Mouse (Mus musculus) MN1 (cell line): ENCODE results near the gene Fuca2.
"Not testable (repeated sequence)": the region's sequence is repeated elsewhere in the genome, so short reads cannot be mapped to it uniquely, and the experiment has no call there.

Experiments used
- DNase-seq: peaks from one replicate; pipeline ENCODE4 v3.0.0-alpha.2; 2016; ENCODE audit warnings: low spot score

Fuca2 gene

DNA sequence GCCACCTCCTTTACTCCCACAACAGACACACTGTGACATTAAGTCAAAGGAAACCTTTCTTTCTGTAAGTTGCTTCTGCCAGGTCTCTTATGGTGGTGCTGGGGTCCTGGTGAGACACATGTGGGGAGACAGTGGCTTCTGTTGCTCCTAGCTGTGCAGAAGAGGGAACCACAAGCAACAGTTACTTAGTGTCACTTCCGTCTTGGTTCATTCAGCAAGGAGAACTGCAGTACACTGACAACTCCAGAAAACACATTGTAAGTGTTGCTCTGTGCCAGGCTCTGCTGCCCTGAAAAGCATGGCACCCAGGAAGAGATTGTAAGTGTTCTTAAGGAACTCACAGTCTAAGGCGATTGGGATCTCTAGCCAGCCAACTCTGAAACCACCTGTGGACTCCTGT, at the start of gene Fuca2:
Fuca2 (plus strand) TSS at position 210 of the 400 bp plus-strand sequence.
- no peak for DNase-seq

DNA sequence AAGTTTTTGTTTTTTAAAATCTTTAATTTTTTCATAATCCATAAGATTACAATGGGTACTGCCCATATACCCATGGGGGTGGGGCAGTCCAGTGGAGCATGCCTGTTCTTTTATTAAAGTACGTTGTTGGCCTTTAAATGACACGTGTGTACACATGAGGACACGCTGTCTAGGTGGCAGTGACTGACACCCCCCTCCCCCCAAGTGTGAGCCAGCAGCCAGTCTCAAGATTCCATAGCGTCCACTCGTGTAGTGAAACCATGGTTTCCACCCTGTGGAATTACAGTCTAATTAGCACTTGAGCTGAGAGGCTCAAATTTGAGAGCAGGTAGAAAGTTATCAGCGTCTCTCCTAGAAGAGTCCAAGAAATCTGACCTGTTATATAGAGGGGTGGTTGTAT, 47.7 kb upstream of the Fuca2 start:
- no peak for DNase-seq

DNA sequence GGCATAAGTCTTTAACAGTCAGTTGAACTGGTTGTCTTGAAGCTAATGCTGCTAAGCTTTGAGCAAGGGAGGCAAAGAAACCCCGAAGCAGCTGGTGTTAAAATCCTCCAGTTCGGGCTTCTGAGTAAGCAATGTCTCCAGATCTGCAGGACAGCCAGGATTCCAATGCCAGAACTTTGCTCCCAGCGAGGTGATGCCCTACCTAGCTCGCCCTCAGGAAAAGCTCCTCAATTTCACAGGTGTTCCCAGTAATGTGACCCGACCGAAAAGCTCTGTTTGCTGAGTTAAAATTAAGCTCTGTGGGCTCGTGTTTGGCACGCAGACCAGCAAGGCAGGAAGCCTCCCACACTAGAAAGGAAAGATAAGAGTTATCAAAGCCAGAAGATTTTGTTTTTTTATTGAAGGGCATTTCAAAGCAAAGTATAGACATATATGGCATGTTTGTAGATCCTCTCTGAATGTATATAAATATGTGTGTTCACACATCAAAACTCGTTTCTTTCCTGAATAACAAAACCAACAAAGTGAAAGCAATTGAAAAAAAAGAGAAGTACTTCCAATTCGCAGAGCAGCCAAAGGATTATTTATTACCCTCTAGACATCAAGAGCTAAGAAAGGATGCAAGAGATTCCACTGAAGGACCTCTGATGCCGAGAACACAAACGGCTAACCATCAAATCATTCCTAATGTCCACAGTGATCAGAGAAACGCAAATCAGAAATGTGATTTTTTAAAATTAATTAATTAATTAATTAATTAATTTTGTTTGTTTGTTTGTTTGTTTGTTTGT, 45.9 kb upstream of the Fuca2 start:
- no peak for DNase-seq

DNA sequence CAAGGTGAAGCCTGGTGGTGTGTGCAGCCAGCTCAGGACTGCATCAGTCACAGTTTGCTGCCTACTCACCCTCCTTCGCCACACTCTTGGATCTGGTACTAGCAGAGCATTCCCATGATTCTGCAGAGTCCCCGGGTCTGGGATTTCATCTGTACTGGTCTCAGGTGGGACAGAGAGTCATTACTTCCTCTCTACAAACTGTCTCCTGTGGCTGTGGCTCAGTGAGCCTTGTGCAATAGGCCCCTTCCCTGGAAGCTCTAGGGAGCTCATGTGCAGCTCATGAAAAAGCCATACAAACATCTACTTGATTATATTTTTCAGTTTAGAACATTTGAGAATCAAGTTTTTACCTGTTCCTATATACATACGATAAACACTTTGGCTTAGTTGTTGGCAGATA, 35.0 kb upstream of the Fuca2 start:
- not testable (repeated sequence) for DNase-seq

DNA sequence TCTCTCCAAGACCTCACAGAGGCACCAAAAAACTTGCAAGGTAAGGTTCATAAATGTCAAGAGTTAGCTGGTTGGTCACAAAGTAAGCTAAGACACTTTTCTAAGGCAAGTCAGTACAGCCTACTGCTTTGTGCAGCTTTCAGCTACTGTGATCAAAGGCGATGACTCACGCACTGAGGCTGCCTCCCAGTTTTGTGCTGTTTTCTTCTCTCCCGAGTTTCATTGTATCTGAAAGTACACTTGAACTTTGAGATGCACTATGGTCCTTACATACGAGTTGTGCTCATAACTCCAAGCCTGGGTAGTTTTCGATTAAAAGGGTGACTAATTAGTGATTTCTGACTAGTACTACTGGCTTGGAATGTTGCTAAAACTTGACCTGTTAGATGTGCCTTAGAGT, 32.4 kb upstream of the Fuca2 start:
- DNase-seq, result no peak

DNA sequence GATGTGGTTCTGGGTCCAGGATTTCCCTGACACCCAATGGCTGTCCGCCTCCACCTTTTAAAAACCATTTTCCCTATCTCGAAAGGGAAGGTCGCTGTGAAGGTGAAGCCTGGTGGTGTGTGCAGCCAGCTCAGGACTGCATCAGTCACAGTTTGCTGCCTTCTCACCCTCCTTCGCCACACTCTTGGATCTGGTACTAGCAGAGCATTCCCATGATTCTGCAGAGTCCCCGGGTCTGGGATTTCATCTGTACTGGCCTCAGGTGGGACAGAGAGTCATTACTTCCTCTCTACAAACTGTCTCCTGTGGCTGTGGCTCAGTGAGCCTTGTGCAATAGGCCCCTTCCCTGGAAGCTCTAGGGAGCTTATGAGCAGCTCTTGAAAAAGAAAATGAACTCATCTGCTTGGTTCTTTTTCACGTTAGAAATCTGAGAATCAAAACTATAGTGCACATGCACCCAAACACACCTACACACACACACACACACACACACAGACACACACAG, 31.3 kb upstream of the Fuca2 start:
- DNase-seq, result not testable (repeated sequence)

DNA sequence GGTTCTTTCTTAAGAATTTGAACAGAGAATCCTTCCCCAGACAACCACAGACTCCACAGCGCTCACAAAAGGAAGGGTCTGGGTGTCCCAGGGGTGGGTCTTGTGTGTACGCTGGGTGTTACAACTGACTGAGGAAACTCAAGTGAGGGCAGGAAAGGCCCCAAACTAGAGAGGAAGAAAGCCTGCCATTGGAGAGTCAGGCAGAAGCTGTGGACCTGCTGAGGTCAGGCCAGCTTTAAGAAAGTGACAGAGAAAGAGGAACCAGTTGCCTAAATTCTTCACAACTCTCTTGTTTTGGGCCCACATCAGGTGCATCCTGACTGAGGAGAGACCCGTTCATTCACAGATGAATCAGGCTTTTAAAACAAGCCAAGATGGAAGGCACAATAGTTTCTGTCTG, 29.1 kb upstream of the Fuca2 start:
- DNase-seq, result no peak

DNA sequence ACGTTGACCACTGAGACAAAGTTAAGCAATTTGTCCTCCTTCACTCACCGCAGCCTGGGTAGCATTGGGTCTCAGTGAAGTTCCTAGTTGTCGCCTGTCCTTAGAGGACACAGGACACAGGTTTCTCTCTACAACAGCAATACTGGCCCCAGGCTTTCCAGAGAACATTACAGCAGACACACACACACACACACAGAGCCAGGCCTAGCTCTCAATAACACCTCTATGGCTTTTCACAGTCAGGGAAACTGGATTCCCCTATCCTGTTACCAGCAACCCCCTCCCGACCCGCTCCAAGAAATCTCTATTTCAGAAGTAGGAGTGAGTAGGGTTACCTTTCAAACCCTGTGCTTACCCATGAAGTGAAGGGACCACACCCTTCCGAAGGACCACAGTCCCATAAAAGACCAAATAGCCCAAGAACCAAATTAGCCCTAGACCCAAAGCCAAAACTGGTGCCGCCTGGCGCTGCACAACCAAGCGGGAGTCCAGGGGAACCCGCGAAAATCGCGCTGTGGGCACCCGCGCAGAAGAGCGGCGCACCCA, 26.0 kb upstream of the Fuca2 start:
- DNase-seq, result no peak

DNA sequence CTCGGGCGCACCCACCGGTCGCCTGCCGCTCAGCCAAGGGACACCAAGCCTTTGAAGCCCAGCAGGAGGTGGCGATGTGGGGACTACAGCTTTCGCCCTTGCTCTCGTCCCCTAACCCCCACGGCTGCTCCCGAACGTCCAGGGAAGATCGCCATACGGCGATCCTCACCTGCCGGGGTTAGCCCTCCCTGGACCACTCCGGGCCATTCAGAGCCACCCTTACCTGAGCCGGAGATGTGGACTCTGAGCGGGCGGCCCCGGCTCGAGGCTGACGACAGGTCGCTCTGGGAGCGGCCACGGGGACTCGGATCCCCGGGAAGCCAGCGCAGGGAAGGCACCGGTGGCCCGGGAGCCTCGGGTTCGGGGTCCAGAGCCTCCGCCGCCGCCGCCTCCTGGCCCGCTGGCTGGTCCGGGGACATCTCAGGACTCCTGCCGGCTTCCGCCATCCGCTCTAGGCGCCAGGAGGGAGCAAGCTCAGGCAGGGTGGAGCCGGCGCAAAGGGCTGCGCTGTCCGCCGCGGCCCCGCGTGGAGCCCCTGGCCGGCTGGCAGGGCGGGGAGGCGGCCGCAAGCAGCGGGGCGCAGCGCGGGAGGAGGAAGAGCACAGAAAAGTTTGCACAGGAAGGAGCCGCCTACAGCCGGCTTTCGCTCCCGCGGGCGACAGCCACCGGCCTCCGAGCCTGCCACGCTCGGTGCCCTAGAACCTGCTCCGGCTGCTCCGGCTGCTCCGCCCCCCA, 25.3 kb upstream of the Fuca2 start, which contains the start of gene Phactr2:
Phactr2 (minus strand) TSS at position 580 of the 735 bp plus-strand sequence.
- no peak for DNase-seq

DNA sequence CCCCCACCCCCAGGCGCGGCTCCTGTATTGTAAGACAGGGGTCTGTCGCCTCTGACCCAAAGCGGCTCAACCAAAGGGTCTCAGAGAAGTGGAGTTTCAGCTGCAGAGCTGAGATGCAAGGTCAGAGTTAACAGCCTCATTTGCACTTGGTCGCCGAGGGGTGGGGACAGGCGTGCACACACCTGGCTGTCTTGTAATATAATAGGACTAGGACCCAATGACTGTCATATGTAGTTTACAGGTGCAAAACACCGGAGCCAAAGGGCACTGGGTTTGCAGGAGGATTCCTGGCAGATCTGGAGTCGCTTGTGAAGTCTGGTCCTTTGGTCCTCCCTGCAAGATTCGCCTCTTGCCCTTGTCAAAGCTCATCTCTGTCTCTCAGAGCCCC, 24.8 kb upstream of the Fuca2 start:
- DNase-seq, result no peak

DNA sequence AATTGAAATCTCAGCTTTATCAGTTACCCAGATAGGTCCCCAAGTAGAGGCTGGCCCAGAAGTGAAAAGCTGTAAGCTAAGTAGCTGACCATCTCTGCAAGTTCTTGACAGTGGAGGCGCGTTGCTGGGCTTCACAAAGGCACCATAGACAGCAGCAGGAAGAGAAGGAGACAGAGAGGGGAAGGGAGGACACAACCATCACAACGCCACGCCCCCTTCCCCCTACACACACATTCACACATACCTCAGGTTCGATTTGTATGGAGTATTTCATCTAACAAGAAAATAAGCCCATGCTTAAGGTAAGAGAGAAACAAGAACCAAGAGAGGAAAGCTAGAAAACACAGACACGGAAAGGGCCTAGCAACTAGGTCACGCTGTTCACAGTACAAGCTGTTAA, 24.2 kb upstream of the Fuca2 start:
- DNase-seq, result no peak

DNA sequence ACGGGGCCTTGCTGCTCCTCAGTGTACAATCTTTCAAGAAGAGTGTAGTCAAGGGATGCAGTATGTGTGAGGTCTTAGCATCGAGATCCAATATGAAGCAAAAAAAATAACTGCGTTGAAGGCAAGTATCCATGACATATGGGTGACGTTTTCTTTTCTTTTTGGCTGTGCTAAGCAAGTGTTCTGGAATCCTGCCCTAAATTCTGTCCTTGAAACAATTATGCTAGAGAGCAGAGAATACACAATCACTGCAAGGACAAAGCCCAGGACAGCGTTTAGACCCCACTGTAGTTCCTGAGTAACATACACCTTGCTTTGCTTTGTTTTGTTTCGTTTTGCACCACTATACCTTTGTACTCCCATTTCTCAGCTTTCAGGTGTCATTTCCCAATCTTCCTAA, 20.0 kb upstream of the Fuca2 start:
- no peak for DNase-seq

DNA sequence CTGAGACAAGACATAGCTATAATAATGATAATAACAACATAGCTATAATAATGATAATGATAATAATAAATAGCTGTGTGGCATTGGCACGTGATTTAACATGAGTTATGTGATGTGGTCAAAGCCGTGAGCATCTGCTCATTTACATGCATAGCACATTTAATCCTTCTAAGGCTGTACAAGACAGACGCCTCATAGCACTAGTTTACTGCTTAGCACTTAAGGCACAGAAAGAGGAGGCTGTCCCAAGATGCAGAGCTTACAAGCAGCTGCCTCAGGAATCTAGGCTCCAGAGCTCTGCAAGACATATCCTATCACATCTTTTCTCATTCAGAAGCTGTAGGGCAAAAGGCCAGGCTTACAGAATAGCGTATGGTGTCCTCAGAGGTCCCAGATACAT, 13.4 kb upstream of the Fuca2 start:
- DNase-seq, result no peak

DNA sequence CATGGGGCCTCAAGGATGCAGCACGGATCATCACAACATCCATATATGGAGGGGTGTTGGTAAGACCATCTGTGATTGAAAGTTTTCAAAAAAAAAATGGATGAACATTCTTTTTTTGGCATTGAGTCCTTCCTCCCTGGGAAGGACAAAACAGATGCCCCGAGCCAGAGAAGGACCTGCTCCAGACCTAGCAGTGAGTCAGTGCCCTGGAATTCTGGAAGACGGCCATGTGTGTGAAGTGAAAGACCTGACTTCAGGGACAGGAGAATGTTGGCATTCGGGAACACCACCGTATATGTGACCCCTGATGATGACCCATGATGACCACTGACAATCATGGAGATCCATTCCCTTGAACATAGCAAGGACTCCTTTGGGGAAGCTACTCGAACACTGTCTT, 9.7 kb upstream of the Fuca2 start:
- peak; percentile 76 for DNase-seq

DNA sequence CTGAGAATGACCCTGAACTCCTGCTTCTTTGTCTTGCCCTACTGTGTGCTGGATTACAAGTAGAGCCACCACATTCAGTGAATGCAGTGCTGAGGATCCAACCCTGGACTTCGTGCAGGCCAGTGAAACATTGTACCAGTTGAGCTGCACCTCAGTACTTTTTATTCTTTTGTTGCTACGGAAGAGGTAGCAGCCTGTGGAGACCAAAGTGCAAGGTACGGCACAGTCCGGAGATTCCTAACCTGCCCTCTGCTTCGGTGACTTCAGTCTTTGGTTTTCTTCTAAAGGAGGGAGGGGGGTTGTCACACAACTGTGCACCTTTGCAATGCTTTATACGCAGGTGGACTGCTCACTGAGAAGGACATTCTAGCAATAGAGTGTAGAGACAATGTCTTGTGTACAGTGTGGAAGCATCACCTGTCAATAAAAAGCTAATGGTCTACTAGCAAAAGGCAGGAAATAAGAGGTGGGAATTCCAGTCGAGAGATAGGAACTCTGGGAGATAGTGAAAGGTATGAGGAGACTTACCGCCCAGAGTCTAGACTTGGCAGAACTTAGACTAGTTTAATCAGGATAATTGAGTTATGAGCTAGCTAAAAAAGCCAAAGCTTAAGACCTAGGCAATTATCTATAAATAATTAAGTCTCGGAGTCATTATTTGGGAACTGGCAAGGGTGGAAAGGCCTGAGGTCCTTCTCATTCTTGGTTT, 5.2 kb upstream of the Fuca2 start:
- DNase-seq, result no peak

DNA sequence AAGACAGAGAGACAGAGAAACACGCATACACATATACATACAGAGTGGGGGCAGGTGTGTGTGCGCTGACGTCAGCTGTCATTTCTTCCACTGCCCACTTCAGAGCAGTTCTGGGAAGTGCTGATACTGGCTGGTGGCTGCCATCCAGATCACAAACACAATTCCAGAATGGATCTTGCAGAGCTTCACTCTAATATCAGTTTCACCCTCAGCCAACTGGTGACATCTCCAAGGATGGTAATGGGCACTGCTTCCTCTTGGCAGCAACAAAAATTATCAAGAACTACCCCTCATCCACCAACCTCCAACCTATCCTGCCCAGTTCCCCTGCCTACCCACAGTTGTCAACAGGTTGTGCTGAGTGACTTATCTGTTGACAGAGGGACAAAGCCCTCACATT, 3.0 kb upstream of the Fuca2 start:
- no peak for DNase-seq

DNA sequence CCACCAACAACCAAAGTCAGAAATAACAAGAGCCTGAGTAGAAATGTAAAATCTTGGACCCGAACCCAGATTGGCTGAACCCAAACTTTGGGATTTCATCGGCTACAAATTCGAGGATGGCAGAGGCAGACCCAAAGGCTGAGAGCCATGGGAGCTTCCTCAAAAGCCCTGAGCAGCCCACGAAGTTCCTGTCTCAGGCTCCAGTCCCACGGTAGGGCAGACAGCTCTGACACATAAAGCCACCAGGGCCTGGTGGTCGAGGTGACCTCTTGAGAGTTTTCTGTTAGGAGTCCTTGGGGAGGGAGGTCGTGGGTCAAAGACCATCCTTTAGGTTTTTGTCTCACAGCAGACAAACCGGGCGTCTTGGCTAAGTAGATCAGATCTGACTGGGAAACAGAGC, 1.1 kb downstream of the Fuca2 start:
- no peak for DNase-seq

DNA sequence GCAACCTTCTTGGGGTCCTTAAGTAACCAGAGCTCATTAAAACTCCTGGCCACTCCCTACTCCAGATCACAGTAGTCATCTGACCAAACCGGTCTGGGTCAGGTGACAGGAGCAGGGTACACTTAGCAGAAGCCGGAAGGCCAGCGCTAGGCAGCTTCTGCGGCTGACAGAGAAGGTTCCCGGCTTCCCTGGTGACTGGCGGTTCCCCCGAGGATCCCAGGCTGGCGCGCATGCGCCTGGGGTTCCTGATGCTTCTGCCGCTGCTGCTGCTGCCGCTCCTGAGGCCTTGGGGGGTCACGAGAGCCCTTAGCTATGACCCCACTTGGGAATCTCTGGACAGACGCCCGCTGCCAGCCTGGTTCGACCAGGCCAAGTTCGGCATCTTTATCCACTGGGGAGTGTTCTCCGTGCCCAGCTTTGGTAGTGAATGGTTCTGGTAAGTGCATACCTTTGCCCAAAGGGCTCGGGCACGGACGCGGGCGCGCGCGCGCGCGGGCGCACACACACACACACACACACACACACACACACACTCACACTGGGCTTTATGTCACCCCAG, 1.7 kb downstream of the Fuca2 start:
- DNase-seq, result peak; percentile 97

DNA sequence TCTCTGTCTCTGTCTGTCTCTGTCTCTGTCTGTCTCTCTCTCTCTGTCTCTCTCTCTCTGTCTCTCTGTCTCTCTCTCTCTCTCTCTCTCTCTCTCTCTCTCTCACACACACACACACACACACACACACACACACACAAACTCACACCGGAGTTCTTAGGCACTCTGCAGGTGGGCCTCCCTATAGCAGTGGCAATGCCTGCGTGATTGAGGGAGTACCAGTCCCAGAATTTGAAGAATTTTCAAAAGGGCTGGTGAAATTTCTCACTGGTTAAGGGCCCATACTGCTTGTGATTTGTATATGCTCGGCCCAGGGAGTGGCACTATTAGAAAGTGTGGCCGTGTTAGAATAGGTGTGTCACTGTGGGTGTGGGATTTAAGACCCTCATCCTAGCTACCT, 2.2 kb downstream of the Fuca2 start:
- peak; percentile 25 for DNase-seq

DNA sequence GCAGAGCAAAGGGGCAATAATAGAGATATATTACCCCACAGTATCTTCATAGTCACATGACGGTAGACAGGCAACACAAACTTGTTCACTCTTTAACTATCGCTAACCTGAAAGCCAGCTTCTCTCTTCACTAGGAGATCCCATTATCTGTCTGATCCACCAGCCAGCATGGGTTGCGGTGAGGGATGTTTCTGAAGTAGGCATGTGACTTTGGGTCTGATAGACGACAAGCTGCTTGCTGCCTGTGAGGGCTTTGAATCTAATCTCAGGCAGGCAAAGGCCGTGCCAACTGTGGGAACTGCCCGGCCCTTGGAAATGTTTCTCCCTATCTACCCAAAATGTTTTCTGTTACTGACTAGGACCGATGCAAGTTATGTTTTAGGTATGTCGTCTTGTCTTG, 3.0 kb downstream of the Fuca2 start:
- DNase-seq, result no peak

DNA sequence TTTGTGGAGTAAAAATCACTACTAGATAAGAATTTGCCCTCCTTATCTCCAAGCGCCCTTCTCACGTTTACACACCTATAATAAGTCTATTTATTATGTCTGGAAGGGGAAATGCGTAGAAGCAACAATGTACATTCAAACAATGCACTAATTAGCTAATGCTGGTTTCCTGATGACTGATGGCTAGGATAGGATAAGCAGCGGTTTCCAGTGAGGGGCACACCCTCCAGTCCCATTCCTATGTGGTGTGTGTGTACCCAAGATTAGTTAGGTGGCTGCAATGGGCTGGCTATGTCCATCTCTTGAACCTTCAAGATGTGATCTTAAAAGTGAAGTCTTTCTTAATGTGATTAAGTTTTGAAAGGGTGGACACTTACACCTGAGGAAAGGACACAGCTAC, 22.5 kb downstream of the Fuca2 start:
- no peak for DNase-seq

DNA sequence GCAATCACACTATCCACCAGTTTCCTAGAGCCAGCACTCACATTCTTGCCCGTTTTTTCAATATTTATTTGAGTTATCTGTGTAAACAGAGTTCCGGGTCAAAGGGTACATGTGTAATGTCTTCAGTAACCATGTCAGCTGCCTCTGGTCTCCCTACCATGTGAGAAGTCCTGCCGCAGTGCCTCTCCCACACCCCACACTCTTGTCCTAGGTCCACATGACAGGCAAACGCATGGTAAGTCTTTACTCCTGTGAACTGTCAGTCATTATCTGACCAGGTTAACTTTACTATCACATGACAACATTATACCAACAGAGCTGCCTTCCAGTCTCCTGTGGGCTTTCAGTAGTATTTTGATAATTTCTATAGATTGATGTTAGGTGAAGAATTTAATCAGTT, 28.8 kb downstream of the Fuca2 start:
- no peak for DNase-seq
